Mouse (Mus musculus): Measurements from ENCODE around the gene Ccdc57. TPM values are rescaled to one million over a fixed set of nuclear protein-coding genes. Genes with fewer than 3 reads are reported as not detected.
"Not testable (repeated sequence)": the region's sequence is repeated elsewhere in the genome, so short reads cannot be mapped to it uniquely, and the experiment has no call there.

Ccdc57 gene
- polyA plus RNA-seq, 1 experiment from 2014 or later = 6.3 TPM

DNA sequence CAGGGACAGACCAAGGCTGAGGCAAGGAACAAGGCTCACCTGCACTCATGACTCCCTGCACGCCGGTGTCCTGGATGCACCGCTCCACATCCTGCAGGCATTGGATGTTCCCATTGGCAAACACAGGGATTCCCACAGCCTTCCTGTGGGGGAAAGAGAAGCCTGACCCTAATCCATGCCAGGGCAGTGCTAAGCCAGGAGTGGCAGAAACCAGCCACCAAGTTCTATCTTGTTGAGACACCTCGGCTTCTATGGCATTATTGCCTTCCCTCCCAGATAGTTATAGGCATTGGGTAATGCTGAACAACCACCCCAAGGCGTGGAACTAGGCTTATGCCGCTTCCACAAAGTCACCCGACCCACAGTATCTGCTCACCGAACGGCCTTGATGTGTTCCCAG is 140.0 kb downstream of the Ccdc57 start:
- Histone ChIP-seq H3K9ac (ENCODE audit: low read depth, low read length) (no peak overlapping the region), H3K27me3 (replicated peaks; ENCODE audit: control insufficient read depth, insufficient read depth, low read length) (no peaks in the 10 kb centered on the region), H3K27ac (ENCODE audit: low read depth, low read length) (no peak overlapping the region), H3K4me3 (ENCODE audit: low read length) (no peak overlapping the region), H3K36me3 (ENCODE audit: control insufficient read depth, insufficient read depth, low read length) (peaks cover 36% of the 10 kb centered on the region), H3K4me1 (ENCODE audit: control insufficient read depth, insufficient read depth, low read depth, low read length) (peaks cover 13% of the 10 kb centered on the region), H3K4me2 (ENCODE audit: low read length) (no peak overlapping the region), H3K9me3 (ENCODE audit: control insufficient read depth, low read length) (no peaks in the 10 kb centered on the region)
- no peak for ATAC-seq
- WGBS = 93% methylated on average over 9 of the region's 9 CpGs

DNA sequence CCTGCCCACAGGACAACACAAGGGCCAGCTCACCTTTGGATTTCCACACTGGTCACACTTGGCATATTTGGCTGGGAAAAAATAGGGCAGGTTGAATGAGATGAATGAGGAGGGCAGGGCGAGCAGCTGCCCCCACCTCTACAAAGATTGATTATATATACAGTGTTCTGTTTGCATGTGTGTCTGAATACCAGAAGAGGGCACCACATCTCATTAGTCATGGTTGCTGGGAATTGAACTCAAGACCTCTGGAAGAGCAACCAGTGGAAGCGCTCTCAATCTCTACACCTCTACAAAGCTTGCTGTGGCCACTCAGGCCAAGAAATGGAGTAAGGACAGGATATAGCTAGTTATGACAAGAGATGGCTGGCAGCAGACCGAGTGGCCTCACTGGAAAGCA is 142.9 kb downstream of the Ccdc57 start:
- ATAC-seq = no peak
- H3K9ac ChIP-seq (ENCODE audit: low read depth, low read length) = no peak overlapping the region
- 91% methylated on average over 3 of the region's 3 CpGs for WGBS
- H3K36me3 ChIP-seq (ENCODE audit: control insufficient read depth, insufficient read depth, low read length) = peaks cover 44% of the 10 kb centered on the region
- H3K4me1 ChIP-seq (ENCODE audit: control insufficient read depth, insufficient read depth, low read depth, low read length) = peaks cover 11% of the 10 kb centered on the region
- no peak overlapping the region for H3K4me2 ChIP-seq (ENCODE audit: low read length)
- no peaks in the 10 kb centered on the region for H3K27me3 ChIP-seq (replicated peaks; ENCODE audit: control insufficient read depth, insufficient read depth, low read length)
- H3K4me3 ChIP-seq (ENCODE audit: low read length) = no peak overlapping the region
- H3K9me3 ChIP-seq (ENCODE audit: control insufficient read depth, low read length) = no peaks in the 10 kb centered on the region
- no peak overlapping the region for H3K27ac ChIP-seq (ENCODE audit: low read depth, low read length)

DNA sequence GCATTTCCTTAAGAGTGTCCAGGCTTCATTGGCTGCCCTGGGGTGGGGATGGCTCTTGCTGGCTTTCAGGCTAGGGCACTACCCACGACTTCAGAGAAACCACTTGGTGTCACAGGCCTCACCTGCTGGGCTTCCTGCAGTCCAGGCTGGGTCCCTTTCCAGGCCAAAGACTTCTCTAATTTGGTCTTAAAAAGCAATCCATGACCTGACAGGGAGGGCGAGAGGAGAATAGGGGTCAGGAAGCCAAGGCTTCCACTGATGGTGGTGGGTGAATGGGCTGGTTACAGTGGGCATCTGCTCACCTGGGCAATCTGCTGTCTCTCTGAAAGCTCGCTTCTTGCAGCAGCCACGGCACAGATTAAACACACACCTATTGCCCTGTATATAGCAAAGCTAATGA is 143.3 kb downstream of the Ccdc57 start:
- Histone ChIP-seq H3K27ac (ENCODE audit: low read depth, low read length) (no peak overlapping the region), H3K9ac (ENCODE audit: low read depth, low read length) (no peak overlapping the region), H3K9me3 (ENCODE audit: control insufficient read depth, low read length) (no peaks in the 10 kb centered on the region), H3K27me3 (replicated peaks; ENCODE audit: control insufficient read depth, insufficient read depth, low read length) (no peaks in the 10 kb centered on the region), H3K36me3 (ENCODE audit: control insufficient read depth, insufficient read depth, low read length) (peaks cover 44% of the 10 kb centered on the region), H3K4me1 (ENCODE audit: control insufficient read depth, insufficient read depth, low read depth, low read length) (peaks cover 9% of the 10 kb centered on the region), H3K4me2 (ENCODE audit: low read length) (no peak overlapping the region), H3K4me3 (ENCODE audit: low read length) (no peak overlapping the region)
- 79% methylated on average over 4 of the region's 4 CpGs for WGBS
- no peak for ATAC-seq

DNA sequence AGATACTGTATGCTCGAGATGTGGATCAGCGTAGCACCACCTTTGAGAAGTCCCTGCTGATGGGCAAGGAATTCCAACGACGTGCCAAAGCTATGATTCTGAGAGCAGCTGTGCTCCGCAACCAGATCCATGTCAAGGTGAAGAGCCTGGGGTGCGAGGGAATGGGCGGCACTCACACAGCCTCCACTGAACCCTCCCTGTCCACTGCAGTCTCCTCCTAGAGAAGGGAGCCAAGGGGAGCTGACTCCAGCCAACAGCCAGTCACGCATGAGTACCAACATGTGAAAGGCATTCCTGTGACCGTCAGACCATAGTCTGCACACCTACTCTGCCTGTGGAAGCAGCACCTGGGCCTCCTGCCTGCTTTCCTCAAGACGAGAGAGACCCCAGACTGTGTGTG is 144.2 kb downstream of the Ccdc57 start:
- WGBS = 96% methylated on average over 9 of the region's 10 CpGs
- H3K9me3 ChIP-seq (ENCODE audit: control insufficient read depth, low read length); H3K9ac ChIP-seq (ENCODE audit: low read depth, low read length); H3K4me2 ChIP-seq (ENCODE audit: low read length); H3K4me1 ChIP-seq (ENCODE audit: control insufficient read depth, insufficient read depth, low read depth, low read length); ATAC-seq; H3K4me3 ChIP-seq (ENCODE audit: low read length); H3K27ac ChIP-seq (ENCODE audit: low read depth, low read length); H3K27me3 ChIP-seq (replicated peaks; ENCODE audit: control insufficient read depth, insufficient read depth, low read length): not testable (repeated sequence)
- H3K36me3 ChIP-seq (ENCODE audit: control insufficient read depth, insufficient read depth, low read length) = peaks cover 44% of the 10 kb centered on the region

DNA sequence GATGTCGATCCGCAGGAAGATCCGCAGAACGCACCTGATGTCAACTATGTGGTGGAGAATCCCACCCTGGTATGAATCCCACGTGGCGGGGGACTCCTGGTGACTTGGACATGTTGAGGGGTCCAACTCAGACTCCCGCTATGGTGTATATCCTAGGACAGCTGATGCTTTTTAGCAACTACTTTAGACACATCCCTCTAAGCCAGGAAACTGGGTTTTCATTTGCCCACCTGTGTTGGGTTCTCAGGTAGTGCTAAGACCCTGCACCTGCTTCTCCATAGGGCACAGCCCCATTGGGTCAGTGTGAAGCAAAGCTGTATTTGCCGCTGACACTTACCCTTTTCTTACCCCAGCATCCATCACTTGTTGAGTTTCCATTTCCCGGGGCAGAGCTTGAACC is 147.5 kb downstream of the Ccdc57 start:
- no peak for ATAC-seq
- Histone ChIP-seq H3K27me3 (replicated peaks; ENCODE audit: control insufficient read depth, insufficient read depth, low read length) (no peaks in the 10 kb centered on the region), H3K9ac (ENCODE audit: low read depth, low read length) (peak overlapping the region; percentile 93), H3K4me3 (ENCODE audit: low read length) (peak overlapping the region; percentile 99), H3K4me1 (ENCODE audit: control insufficient read depth, insufficient read depth, low read depth, low read length) (peaks cover 18% of the 10 kb centered on the region), H3K9me3 (ENCODE audit: control insufficient read depth, low read length) (no peaks in the 10 kb centered on the region), H3K27ac (ENCODE audit: low read depth, low read length) (no peak overlapping the region), H3K36me3 (ENCODE audit: control insufficient read depth, insufficient read depth, low read length) (peaks cover 33% of the 10 kb centered on the region), H3K4me2 (ENCODE audit: low read length) (peak overlapping the region; percentile 99)
- WGBS = 44% methylated on average over 9 of the region's 9 CpGs

DNA sequence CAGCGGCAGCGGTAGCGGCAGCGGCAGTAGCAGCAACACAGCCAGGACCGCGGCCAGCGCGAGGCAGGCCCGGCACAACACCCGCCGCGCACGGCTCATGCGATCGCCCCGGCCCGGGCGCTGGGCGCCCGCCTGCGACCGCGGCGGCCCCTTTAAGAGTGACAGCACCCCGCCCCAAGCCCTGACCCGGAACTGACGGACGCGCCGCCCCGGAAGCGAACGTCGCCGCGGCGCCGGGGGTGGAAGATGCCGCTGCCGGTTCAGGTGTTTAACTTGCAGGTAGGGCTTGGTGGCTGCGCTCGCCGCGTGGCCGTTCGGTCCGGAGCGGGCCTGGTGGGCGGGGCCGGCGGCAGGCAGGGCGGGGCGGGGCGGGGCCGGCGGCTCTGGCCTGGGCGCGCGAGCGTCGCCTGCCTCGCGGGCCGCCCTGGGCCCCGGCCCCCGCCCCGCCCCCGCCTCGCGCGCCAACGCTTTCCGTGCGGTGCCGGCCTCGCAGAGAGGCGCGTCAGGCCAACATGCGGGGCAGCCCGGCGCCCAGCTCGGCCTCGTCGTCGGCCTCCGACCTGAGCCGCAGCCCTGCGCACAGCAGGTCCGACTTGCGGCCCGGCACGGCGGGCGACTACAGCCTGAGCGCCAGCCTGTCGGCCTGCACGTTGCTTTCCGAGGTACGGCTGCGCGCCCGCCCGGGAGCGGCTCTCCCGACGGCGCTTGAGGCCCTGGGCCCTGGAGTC is 148.4 kb downstream of the Ccdc57 start, which contains the start of the genes Rfng and Gps1:
Rfng (minus strand) TSS at position 144 of the 728 bp plus-strand sequence.
Gps1 (plus strand) TSS at position 209 of the 728 bp plus-strand sequence.
- peaks cover 24% of the 10 kb centered on the region for H3K36me3 ChIP-seq (ENCODE audit: control insufficient read depth, insufficient read depth, low read length)

DNA sequence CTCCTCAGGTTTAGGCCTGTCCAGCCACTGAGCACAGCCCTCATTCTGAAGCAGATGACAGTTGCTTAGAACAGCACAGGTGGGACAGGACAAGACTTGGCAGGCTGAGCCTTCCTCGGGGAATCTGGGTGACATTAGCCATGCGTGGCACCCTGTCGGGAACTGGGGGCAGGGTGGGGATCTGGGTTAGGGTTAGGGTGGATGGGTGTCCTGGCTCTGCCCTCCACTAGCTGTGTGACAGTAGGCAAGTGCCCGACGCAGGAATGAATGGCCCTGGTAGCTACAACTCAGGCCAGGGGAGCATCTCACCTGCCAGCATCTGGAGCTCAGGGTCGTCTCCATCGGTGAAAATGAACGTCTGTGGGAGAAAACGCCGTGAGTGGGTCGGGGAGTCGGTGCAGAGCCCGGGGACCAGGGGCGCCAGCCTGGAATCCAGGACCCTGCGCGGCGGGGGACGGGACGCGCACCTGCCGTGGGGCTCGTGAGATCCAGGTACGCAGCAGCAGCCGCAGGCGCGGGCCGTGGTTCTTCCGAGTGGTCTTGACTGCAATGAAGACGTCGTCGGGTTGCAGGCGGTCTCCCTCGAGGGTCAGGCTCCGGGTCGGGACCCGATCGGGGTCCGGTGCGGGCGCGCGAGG is 149.1 kb downstream of the Ccdc57 start:
- Histone ChIP-seq H3K36me3 (ENCODE audit: control insufficient read depth, insufficient read depth, low read length) (peaks cover 27% of the 10 kb centered on the region), H3K9me3 (ENCODE audit: control insufficient read depth, low read length) (no peaks in the 10 kb centered on the region), H3K4me3 (ENCODE audit: low read length) (peak overlapping the region; percentile 99), H3K9ac (ENCODE audit: low read depth, low read length) (peak overlapping the region; percentile 93), H3K4me1 (ENCODE audit: control insufficient read depth, insufficient read depth, low read depth, low read length) (peaks cover 18% of the 10 kb centered on the region), H3K27ac (ENCODE audit: low read depth, low read length) (peak overlapping the region; percentile 86), H3K27me3 (replicated peaks; ENCODE audit: control insufficient read depth, insufficient read depth, low read length) (no peaks in the 10 kb centered on the region), H3K4me2 (ENCODE audit: low read length) (peak overlapping the region; percentile 63)
- ATAC-seq = peak; percentile 29
- WGBS = 2% methylated on average over 42 of the region's 42 CpGs

More for the DNA sequence above, 148.4 kb downstream of the Ccdc57 start, which contains the start of the genes Rfng and Gps1:
- H3K4me3 ChIP-seq (ENCODE audit: low read length) = peak within 1 kb of the TSS; percentile 99
- H3K27ac ChIP-seq (ENCODE audit: low read depth, low read length) = peak within 1 kb of the TSS; percentile 86
- H3K9ac ChIP-seq (ENCODE audit: low read depth, low read length) = peak within 1 kb of the TSS; percentile 93
- H3K9me3 ChIP-seq (ENCODE audit: control insufficient read depth, low read length) = no peaks in the 10 kb centered on the region
- peak; percentile 88 for ATAC-seq
- peaks cover 18% of the 10 kb centered on the region for H3K4me1 ChIP-seq (ENCODE audit: control insufficient read depth, insufficient read depth, low read depth, low read length)
- peak within 1 kb of the TSS; percentile 99 for H3K4me2 ChIP-seq (ENCODE audit: low read length)
- no peaks in the 10 kb centered on the region for H3K27me3 ChIP-seq (replicated peaks; ENCODE audit: control insufficient read depth, insufficient read depth, low read length)
- WGBS = under 1% methylated on average over 73 of the region's 107 CpGs

DNA sequence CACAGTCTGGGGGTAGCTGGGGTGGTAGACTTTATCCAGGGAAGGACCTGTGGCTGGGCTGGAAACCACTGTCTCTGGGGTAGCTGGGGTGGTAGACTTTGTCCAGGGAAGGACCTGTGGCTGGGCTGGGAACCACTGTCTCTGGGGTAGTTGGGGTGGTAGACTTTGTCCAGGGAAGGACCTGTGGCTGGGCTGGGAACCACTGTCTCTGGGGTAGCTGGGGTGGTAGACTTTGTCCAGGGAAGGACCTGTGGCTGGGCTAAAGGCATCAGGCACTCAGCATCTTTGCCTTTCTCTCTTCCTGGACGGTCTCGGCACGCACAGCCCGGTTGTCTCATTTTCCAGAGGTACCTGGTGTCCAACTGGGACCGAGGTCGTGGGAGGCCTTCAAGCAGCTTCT is 151.3 kb downstream of the Ccdc57 start:
- H3K36me3 ChIP-seq (ENCODE audit: control insufficient read depth, insufficient read depth, low read length) = peaks cover 16% of the 10 kb centered on the region
- H3K4me1 ChIP-seq (ENCODE audit: control insufficient read depth, insufficient read depth, low read depth, low read length) = peaks cover 18% of the 10 kb centered on the region
- not testable (repeated sequence) for ATAC-seq; H3K27ac ChIP-seq (ENCODE audit: low read depth, low read length); H3K9ac ChIP-seq (ENCODE audit: low read depth, low read length); H3K4me3 ChIP-seq (ENCODE audit: low read length); H3K9me3 ChIP-seq (ENCODE audit: control insufficient read depth, low read length); H3K4me2 ChIP-seq (ENCODE audit: low read length); H3K27me3 ChIP-seq (replicated peaks; ENCODE audit: control insufficient read depth, insufficient read depth, low read length)
- WGBS = 100% methylated on average over 3 of the region's 6 CpGs

DNA sequence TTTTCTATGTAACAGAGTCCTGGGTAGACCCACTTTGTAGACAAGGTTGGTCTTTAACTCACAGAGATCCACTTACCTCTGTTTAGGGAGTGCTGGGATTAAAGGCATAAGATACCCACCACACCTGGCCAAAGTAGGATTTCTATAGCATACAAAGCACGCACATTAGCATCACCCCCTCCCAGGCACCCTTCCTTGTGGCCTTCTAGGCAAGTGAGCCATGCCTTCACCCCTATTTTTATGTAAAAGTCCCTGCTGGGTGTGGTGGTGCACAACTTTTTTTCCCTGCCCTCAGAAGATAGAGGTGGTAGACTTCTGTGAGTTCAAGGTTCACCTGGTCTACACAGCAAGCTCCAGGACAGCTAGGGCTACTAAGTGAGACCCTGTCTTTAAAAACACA is 152.8 kb downstream of the Ccdc57 start:
- H3K27ac ChIP-seq (ENCODE audit: low read depth, low read length) = no peak overlapping the region
- H3K4me1 ChIP-seq (ENCODE audit: control insufficient read depth, insufficient read depth, low read depth, low read length) = peaks cover 12% of the 10 kb centered on the region
- H3K4me2 ChIP-seq (ENCODE audit: low read length) = no peak overlapping the region
- ATAC-seq = no peak
- WGBS = 94% methylated on average over 1 of the region's 1 CpGs
- H3K9me3 ChIP-seq (ENCODE audit: control insufficient read depth, low read length) = no peaks in the 10 kb centered on the region
- H3K4me3 ChIP-seq (ENCODE audit: low read length) = no peak overlapping the region
- no peak overlapping the region for H3K9ac ChIP-seq (ENCODE audit: low read depth, low read length)
- H3K36me3 ChIP-seq (ENCODE audit: control insufficient read depth, insufficient read depth, low read length) = peaks cover 15% of the 10 kb centered on the region
- no peaks in the 10 kb centered on the region for H3K27me3 ChIP-seq (replicated peaks; ENCODE audit: control insufficient read depth, insufficient read depth, low read length)

Measured in hindbrain, embryonic 16.5 days (tissue).